9 mouse cellular contexts compared by ENCODE assay signal in the genomic region with DNA sequence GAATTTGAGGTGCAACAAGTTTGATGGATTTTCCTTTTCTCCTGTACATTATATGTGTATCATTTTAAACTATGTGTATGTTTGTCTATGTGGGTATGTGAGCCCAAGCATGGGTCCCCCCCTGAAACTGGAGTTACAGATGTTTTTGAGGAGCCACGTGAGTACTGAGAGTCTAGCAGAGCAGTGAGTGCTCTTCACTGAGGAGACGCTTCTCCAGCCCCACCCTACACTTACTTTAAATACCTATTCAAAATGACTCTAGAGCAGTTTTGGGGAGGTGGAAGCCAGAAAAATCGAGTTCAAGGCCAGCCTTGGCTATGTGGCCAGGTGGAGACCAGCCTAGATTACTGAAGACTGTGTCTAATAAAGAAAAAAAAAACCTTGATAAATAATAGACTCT.
"Had no signal": no experiment of that assay in that cellular context is flagged by ENCODE, and none has a peak within 500 bp of the region (broad histone marks: within the 10 kb centered on the region; RNA-seq: fewer than 3 reads in every experiment).

No protein-coding gene starts in this region.

- DNase-seq: lung, adult 18-20 months; lung, embryonic 14.5 days; lung, postnatal 10 days; lung, postnatal 4 days; midbrain, embryonic 14.5 days; right cerebral cortex, postnatal 14 days; thymus, adult 18-20 months; thymus, postnatal 14 days; thymus, postnatal 36 days had no signal
